Mouse (Mus musculus) thymus, adult 2 months (tissue): ENCODE data around the gene Sgms1.

Experiments
- CTCF ChIP-seq: fragments of 200-500 bp; IDR thresholded peaks from 2 replicates; pipeline ENCODE4 v1.5.1; 2012; ENCODE audit warnings: mild to moderate bottlenecking, control low read depth, low read length, moderate library complexity, borderline replicate concordance; ENCODE audit not compliant: control insufficient read depth, poor library complexity, insufficient read depth; ENCODE audit errors: extremely low read depth
- POLR2A ChIP-seq: fragments of 200-500 bp; IDR thresholded peaks from 2 replicates; pipeline ENCODE4 v1.6.1; 2012; ENCODE audit warnings: mild to moderate bottlenecking, low read length, control low read depth, moderate library complexity; ENCODE audit not compliant: control insufficient read depth, poor library complexity, insufficient read depth; ENCODE audit errors: extremely low read depth

DNA sequence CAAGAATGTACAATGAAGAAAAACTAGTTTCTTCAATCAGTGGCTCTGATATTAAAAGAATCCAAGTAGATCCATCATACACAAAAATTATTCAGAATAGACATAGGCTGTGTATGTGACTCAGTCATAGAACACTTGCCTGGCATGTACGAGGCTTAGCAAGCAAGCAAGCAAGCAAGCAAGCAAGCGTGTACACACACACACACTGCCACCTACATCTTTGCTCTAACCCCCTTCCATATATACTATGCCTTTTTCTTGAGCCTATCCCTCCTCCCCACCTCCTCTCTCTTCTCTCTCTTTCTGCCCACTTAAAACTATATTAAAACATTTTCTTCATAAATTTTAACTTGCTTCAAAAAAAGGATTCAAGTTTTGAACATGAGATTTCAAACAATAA, 54.8 kb downstream of the Sgms1 start:
- TF ChIP-seq CTCF (no peak), POLR2A (no peak)
